Mouse (Mus musculus) sigmoid colon, adult 10 weeks (tissue): Measurements from ENCODE around the gene Papln. TPM values are rescaled to one million over a fixed set of nuclear protein-coding genes. Genes with fewer than 3 reads are reported as not detected.

Experiments
- polyA plus RNA-seq: library from polyadenylated mRNA; stranded (reverse); fragments of 350-450 nt; fragmentation: Illumina TruSeq; extraction: RNeasy Lipid Tissue Mini Kit (QIAGEN cat#74804); gene quantifications from one replicate; pipeline ENCODE4 v1.2.3, GENCODE M21; 2014; ENCODE audit warnings: low read depth, low replicate concordance

Papln gene
- 0.19 TPM for polyA plus RNA-seq

GRCm38 (mm10) chr12:83763311-83764043 lies at the start of gene Papln:
TSS of gene Papln (plus strand) at chr12:83763634.

Other genes with a start within 250 kb of the Papln start
- 2.4 TPM for gene Dcaf4, start 243.2 kb upstream of the Papln start, polyA plus RNA-seq
- 16.6 TPM for gene Zfyve1, start 166.4 kb upstream of the Papln start, polyA plus RNA-seq
- 396 TPM for gene Rbm25, start 132.4 kb upstream of the Papln start, polyA plus RNA-seq
- 88.3 TPM for gene Psen1, start 75.5 kb upstream of the Papln start, polyA plus RNA-seq
- 35.4 TPM for gene Numb, start 158.3 kb downstream of the Papln start, polyA plus RNA-seq
- gene Riox1, start 187.0 kb downstream of the Papln start, polyA plus RNA-seq: 1.7 TPM
- not detected for gene Heatr4, start 221.2 kb downstream of the Papln start, polyA plus RNA-seq
- gene Acot2, start 224.2 kb downstream of the Papln start, polyA plus RNA-seq: 0.82 TPM
- gene Acot1, start 245.9 kb downstream of the Papln start, polyA plus RNA-seq: 7.6 TPM